Mouse (Mus musculus) midbrain, embryonic 13.5 days (tissue): Measurements from ENCODE around the gene Mettl5. TPM values are rescaled to one million over a fixed set of nuclear protein-coding genes. Genes with fewer than 3 reads are reported as not detected.

ENCODE experiments used
- ATAC-seq: fragments of 200-750 bp; cut with Nextera tagmentation; 2 replicates; pipeline ENCODE4 v1.8.0; 2017; ENCODE audit warnings: mild to moderate bottlenecking, moderate TSS enrichment, moderate library complexity
- H3K27ac ChIP-seq: fragments of 300-500 bp; sonication (generic); 2 replicates; pipeline ENCODE4 v1.5.1; 2015; ENCODE audit warnings: inconsistent platforms, mild to moderate bottlenecking, moderate library complexity
- H3K27me3 ChIP-seq: fragments of 300-500 bp; sonication (generic); 2 replicates; pipeline ENCODE4 v1.6.1; 2015; ENCODE audit warnings: mild to moderate bottlenecking, inconsistent platforms
- H3K36me3 ChIP-seq: fragments of 300-500 bp; sonication (generic); 2 replicates; pipeline ENCODE4 v1.6.1; 2015; ENCODE audit warnings: mild to moderate bottlenecking, inconsistent platforms
- H3K4me1 ChIP-seq: fragments of 300-500 bp; sonication (generic); replicated peaks from 2 replicates; pipeline ENCODE4 v1.6.1; 2015; ENCODE audit warnings: inconsistent platforms
- H3K4me2 ChIP-seq: fragments of 300-500 bp; sonication (generic); replicated peaks from 2 replicates; pipeline ENCODE4 v1.6.1; 2015; ENCODE audit warnings: moderate library complexity, mild to moderate bottlenecking, inconsistent platforms
- H3K4me3 ChIP-seq: fragments of 300-500 bp; sonication (generic); replicated peaks from 2 replicates; pipeline ENCODE4 v1.5.1; 2015; ENCODE audit warnings: mild to moderate bottlenecking, inconsistent platforms
- H3K9ac ChIP-seq: fragments of 300-500 bp; sonication (generic); replicated peaks from 2 replicates; pipeline ENCODE4 v1.6.1; 2015; ENCODE audit warnings: mild to moderate bottlenecking, inconsistent platforms
- H3K9me3 ChIP-seq: fragments of 300-500 bp; sonication (generic); 2 replicates; pipeline ENCODE4 v1.6.1; 2016; ENCODE audit warnings: mild to moderate bottlenecking, inconsistent platforms
- WGBS: fragments of 180-500 bp; shearing (Covaris S2); methylation state at CpG from one replicate; pipeline ENCODE4 v1.1.7; 2015; 5-methylcytosine and 5-hydroxymethylcytosine counted together
- polyA plus RNA-seq: library from polyadenylated mRNA; unstranded; fragments of >200 nt; fragmentation: Nextera tagmentation; extraction: Ambion mirVana; gene quantifications from 2 replicates; pipeline ENCODE4 v1.2.1, GENCODE M21; 2015

Gene Mettl5
- polyA plus RNA-seq, 1 experiment from 2014 or later: 35.1 TPM

DNA sequence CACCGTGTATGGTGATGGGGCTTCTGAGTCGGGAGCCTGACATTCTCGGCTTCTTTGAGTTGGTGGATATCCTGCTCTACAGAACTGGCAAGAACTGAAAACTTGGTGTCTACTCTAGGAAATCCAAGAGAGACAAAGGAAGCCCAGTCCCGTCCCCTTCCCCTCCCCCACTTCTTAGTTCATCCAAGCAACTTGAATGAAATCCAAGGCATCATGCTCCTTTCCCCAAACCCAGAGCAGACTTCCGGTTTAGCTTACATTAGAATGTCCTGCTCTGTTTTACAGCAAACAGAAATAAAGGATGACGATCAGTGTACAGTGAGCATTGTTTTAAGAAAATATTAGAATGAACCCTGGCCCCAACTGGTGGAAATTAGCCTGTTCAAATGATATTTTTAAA lies 36.2 kb downstream of the Mettl5 start:
- Histone ChIP-seq H3K4me3 (no peak overlapping the region), H3K4me2 (no peak overlapping the region), H3K27ac (no peak overlapping the region), H3K9me3 (no peaks in the 10 kb centered on the region), H3K9ac (no peak overlapping the region), H3K36me3 (no peaks in the 10 kb centered on the region), H3K4me1 (no peaks in the 10 kb centered on the region), H3K27me3 (no peaks in the 10 kb centered on the region)
- no peak for ATAC-seq
- 75% methylated on average over 6 of the region's 6 CpGs for WGBS

DNA sequence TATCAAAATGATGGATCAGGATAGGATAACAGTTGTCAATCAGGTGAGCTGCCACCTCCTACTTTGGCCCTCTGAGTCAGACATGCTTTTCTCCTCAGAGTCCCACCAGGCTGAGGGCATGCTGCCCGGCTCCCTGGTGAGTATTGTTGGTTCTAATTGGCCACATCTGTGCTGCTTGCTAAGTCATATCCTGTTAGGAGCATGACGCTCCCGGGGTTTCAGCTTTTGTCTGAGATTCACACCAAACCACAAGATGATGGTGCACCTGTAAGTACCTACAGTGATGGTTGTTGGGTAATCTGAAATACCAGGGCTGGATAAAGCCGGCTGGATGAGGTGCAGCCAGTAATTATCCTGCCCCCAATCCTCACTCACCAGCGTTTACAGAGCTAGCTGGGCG lies 45.2 kb downstream of the Mettl5 start:
- no peak overlapping the region for H3K4me3 ChIP-seq
- H3K4me2 ChIP-seq: no peak overlapping the region
- H3K9ac ChIP-seq: no peak overlapping the region
- no peaks in the 10 kb centered on the region for H3K9me3 ChIP-seq
- peaks cover 20% of the 10 kb centered on the region for H3K36me3 ChIP-seq
- WGBS: 29% methylated on average over 6 of the region's 6 CpGs
- H3K27ac ChIP-seq: no peak overlapping the region
- peak; percentile 53; the same call in 1 of the 2 replicates for ATAC-seq
- H3K4me1 ChIP-seq: peaks cover 6% of the 10 kb centered on the region; the same call in 1 of the 2 replicates
- no peaks in the 10 kb centered on the region for H3K27me3 ChIP-seq

DNA sequence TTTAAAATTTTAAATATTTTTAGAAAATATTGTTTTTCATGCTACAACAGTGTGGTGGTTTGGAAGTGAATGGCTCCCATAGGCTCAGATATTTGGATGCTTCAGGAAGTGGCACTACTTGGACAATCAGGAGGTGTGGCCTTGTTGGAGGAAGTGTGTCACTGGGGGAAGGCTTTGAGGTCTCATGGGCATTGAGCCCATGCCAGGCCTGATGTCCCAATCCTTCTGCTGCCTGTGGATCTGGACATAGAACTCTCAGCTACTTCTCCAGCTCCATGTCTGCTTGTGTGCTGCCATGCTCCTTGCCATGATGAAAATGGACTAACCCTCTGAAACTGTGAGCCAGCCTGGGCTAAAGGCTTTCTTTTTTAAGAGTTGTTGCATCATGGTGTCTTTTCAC lies 46.7 kb downstream of the Mettl5 start:
- Histone ChIP-seq H3K9ac (no peak overlapping the region), H3K27ac (no peak overlapping the region), H3K36me3 (peaks cover 32% of the 10 kb centered on the region), H3K4me1 (peaks cover 6% of the 10 kb centered on the region; the same call in 1 of the 2 replicates), H3K4me3 (no peak overlapping the region), H3K27me3 (no peaks in the 10 kb centered on the region), H3K9me3 (no peaks in the 10 kb centered on the region), H3K4me2 (no peak overlapping the region)
- ATAC-seq: no peak

DNA sequence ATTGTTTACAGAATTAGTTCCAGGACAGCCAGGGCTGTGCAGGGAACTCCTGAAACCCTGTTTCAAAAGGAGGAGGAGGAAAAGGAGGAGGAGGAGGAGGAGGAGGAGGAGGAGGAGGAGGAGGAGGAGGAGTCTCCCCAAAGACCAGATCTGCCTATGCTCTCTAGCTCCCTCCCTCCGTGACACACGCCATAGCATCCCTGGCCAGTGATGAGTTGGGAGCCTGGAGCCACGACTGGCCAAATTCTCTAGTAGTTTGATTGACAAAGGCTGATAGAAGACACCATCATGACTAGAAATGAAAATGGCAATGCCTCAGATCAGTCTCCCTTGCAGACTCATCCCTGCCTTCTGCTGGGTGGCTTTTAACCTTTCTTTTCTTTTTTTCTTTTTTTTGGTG lies 47.4 kb downstream of the Mettl5 start:
- Histone ChIP-seq H3K27ac (no peak overlapping the region), H3K4me1 (peaks cover 6% of the 10 kb centered on the region; the same call in 1 of the 2 replicates), H3K9ac (no peak overlapping the region), H3K4me2 (no peak overlapping the region), H3K27me3 (no peaks in the 10 kb centered on the region), H3K36me3 (peaks cover 39% of the 10 kb centered on the region), H3K4me3 (no peak overlapping the region), H3K9me3 (no peaks in the 10 kb centered on the region)
- 30% methylated on average over 3 of the region's 3 CpGs for WGBS
- 0 out of 2 replicates have a peak, but pooled peaks have one; percentile 24 for ATAC-seq

DNA sequence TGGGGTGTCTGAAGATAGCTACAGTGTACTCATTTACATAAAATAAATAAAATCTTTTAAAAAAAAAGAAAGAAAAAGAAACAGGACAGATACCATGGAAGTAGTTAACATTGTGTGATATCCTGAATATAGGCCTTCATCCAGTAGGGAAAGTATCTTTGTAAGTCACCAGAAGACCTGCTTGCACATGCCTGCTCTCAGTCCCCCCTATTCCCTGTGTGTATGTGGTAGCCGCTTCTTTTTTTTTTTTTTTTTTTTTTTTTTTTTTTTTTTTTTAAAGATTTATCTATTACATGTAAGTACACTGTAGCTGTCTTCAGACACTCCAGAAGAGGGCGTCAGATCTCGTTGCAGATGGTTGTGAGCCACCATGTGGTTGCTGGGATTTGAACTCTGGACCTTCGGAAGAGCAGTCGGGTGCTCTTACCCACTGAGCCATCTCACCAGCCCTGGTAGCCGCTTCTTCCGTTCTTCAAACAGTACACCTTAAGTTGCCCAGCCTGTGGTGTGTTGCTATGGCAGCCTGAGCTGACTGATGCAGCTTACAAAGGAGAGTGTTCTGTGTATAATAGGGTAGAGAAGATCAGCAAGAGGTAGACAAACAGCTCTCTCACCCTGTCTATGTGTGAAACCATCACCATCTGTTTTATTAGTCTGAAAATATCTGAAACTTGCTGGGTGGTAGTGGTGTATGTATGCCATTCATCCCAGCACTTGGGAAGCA lies 48.0 kb downstream of the Mettl5 start:
- H3K27ac ChIP-seq: no peak overlapping the region
- peak; percentile 60; the same call in 1 of the 2 replicates for ATAC-seq
- H3K9ac ChIP-seq: no peak overlapping the region
- no peak overlapping the region for H3K4me2 ChIP-seq
- no peaks in the 10 kb centered on the region for H3K27me3 ChIP-seq
- no peak overlapping the region for H3K4me3 ChIP-seq
- H3K4me1 ChIP-seq: peaks cover 6% of the 10 kb centered on the region; the same call in 1 of the 2 replicates
- H3K9me3 ChIP-seq: no peaks in the 10 kb centered on the region
- WGBS: 63% methylated on average over 7 of the region's 7 CpGs
- H3K36me3 ChIP-seq: peaks cover 45% of the 10 kb centered on the region

DNA sequence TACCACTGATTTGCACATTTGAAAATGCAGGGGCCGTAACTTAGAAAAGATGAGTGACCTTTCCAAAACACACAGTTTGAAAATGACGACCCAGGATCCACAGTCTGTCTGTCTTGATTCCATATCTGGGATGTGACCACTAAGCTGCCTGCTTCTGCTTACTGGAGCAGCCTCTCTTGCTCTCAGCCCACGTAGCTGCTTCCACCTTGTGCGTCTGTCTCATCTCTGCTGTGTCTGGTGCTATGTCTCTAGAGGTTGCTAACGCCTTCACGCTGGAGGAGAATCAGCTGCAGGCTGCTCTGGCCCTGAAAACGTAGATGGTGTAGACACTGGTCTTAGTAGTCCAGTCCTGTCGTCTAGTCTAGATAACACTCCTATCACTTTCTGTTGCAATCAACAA lies 55.3 kb downstream of the Mettl5 start:
- no peak for ATAC-seq
- Histone ChIP-seq H3K27ac (no peak overlapping the region), H3K4me1 (peaks cover 20% of the 10 kb centered on the region), H3K4me2 (no peak overlapping the region), H3K9ac (no peak overlapping the region), H3K27me3 (no peaks in the 10 kb centered on the region), H3K4me3 (no peak overlapping the region), H3K36me3 (peaks cover 60% of the 10 kb centered on the region), H3K9me3 (no peaks in the 10 kb centered on the region)
- 86% methylated on average over 8 of the region's 8 CpGs for WGBS

DNA sequence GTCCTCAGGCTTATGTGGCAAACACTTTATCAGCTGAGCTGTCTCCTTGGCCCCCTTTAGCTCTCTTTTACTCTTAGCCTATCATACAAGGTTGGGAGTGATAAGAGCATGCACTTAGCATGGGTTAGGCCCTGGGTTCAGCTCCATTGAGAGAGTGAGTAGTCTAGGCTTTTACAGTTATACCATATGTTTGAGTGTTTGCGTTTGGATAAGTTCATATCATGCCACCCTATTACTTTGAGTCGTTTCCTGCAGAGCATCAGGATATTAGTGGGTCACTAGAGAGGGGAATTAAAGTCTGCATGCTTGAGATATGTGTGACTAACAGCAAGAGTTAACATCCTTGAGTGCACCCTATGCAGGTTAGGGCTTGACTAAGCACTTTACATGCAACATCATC lies 55.7 kb downstream of the Mettl5 start:
- ATAC-seq: no peak
- H3K27ac ChIP-seq: no peak overlapping the region
- 96% methylated on average over 2 of the region's 2 CpGs for WGBS
- H3K4me3 ChIP-seq: no peak overlapping the region
- H3K9me3 ChIP-seq: no peaks in the 10 kb centered on the region
- H3K27me3 ChIP-seq: no peaks in the 10 kb centered on the region
- peaks cover 24% of the 10 kb centered on the region for H3K4me1 ChIP-seq
- no peak overlapping the region for H3K9ac ChIP-seq
- peaks cover 56% of the 10 kb centered on the region for H3K36me3 ChIP-seq
- H3K4me2 ChIP-seq: no peak overlapping the region

DNA sequence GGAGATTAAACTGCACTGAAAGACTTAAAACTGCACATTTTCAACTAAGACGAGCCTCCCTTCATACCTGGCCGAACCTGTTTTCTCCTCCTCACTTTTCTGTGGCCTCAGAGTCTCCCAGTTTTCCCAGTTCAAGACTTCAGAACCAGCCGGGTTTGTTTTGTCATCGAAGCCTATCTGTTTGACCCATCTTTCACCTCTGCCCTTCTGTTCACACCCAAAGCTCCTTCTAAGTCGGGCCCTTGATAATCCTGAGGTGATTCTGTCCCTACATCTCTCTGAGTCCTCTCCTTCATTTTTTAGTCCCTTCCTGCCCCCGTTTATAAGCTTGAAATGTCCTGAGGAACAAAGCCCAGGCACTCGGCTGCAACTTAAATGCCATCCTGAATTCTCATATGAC lies 57.4 kb downstream of the Mettl5 start:
- no peak overlapping the region for H3K4me2 ChIP-seq

DNA sequence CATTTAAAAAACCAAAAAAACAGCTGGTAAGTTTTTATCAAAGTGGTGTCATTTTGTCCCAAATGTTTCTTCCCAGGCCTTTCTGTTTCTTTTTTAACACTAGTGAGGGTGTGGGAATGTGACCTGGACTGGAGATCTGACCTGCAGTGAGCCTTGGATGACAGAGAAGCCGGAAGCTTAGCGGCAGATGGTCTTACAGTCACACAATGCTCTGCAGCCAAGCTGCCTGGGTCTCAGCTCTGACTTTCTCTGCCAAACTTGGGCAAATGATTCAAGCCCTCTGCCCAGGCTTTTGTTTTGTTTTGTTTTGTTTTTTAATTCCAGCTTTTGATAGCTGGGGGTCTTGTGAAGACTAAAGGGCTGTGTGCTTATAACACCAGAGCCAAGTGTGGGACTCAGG lies 59.0 kb downstream of the Mettl5 start:
- Histone ChIP-seq H3K9me3 (no peaks in the 10 kb centered on the region), H3K27ac (peak overlapping the region; percentile 53; the same call in 1 of the 2 replicates), H3K4me3 (peak overlapping the region; percentile 6; the same call in 1 of the 2 replicates), H3K9ac (peak overlapping the region; percentile 41; the same call in 1 of the 2 replicates), H3K4me2 (peak overlapping the region; percentile 22; the same call in 1 of the 2 replicates), H3K27me3 (no peaks in the 10 kb centered on the region), H3K4me1 (peaks cover 46% of the 10 kb centered on the region), H3K36me3 (peaks cover 32% of the 10 kb centered on the region)
- 46% methylated on average over 2 of the region's 2 CpGs for WGBS
- no peak for ATAC-seq

More for the DNA sequence above, 57.4 kb downstream of the Mettl5 start:
- 38% methylated on average over 7 of the region's 7 CpGs for WGBS
- H3K4me1 ChIP-seq: peaks cover 36% of the 10 kb centered on the region
- no peaks in the 10 kb centered on the region for H3K9me3 ChIP-seq
- H3K27me3 ChIP-seq: no peaks in the 10 kb centered on the region
- H3K27ac ChIP-seq: 0 out of 2 replicates have a peak overlapping the region, but pooled peaks have one; percentile 25
- ATAC-seq: no peak
- 0 out of 2 replicates have a peak overlapping the region, but pooled peaks have one; percentile 7 for H3K9ac ChIP-seq
- no peak overlapping the region for H3K4me3 ChIP-seq
- H3K36me3 ChIP-seq: peaks cover 42% of the 10 kb centered on the region

DNA sequence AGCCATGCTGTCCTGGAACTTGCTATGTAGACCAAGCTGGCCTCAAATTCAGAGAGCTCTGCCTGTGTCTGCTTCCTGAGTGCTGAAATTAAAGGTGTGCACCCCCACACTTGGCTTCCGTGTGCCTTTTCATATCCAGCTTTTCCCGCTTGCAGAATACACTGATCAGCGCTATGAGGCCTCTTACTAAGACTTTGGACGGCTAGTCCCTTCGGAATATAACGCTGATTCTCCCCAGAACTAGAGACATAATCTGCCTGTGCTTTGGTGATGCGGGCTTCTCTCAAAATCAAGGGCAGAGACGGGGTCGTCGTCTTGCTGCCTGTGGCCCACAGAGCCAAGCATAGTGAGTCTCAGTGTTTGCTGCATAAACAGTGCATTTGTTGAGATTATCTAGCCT lies 59.5 kb downstream of the Mettl5 start:
- H3K9me3 ChIP-seq: no peaks in the 10 kb centered on the region
- peak overlapping the region; percentile 6; the same call in 1 of the 2 replicates for H3K4me3 ChIP-seq
- H3K27me3 ChIP-seq: no peaks in the 10 kb centered on the region
- peak overlapping the region; percentile 53; the same call in 1 of the 2 replicates for H3K27ac ChIP-seq
- WGBS: 57% methylated on average over 10 of the region's 10 CpGs
- H3K9ac ChIP-seq: peak overlapping the region; percentile 28; the same call in 1 of the 2 replicates
- peak overlapping the region; percentile 17; the same call in 1 of the 2 replicates for H3K4me2 ChIP-seq
- peaks cover 27% of the 10 kb centered on the region for H3K36me3 ChIP-seq
- H3K4me1 ChIP-seq: peaks cover 46% of the 10 kb centered on the region
- ATAC-seq: no peak

DNA sequence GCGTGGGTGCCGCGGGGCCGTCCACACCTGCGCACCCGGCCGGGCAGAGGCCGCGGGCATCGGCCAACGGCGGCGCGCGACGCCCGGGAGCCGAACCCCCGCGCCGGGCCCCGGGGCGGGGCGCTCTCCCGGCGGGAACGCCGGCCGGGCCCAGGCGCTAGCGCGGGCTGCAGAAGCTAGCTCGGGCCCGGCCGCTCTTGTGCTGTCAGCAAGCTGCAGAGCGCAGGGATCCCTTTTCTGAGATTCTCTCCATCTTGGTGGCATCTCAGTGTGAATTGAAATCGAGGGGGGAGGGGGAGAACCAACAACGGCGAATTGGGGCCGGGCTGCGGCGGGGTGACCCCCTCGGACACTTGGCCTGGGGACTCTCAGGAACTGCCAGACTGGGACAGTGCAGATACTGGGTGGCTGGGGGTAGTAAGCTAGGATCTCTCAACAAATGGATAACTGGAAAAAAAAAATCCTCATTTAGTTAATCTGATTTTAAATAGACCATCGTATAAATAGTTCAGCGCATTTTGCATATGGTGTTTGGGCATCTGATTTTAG lies 62.2 kb downstream of the Mettl5 start:
- WGBS: 2% methylated on average over 44 of the region's 45 CpGs
- peak; percentile 74 for ATAC-seq

More for the DNA sequence above, 62.2 kb downstream of the Mettl5 start:
- H3K4me3 ChIP-seq: peak overlapping the region; percentile 85
- H3K27ac ChIP-seq: peak overlapping the region; percentile 96
- H3K27me3 ChIP-seq: no peaks in the 10 kb centered on the region
- H3K9me3 ChIP-seq: no peaks in the 10 kb centered on the region
- H3K4me2 ChIP-seq: peak overlapping the region; percentile 66
- peaks cover 44% of the 10 kb centered on the region for H3K4me1 ChIP-seq
- peaks cover 6% of the 10 kb centered on the region for H3K36me3 ChIP-seq
- H3K9ac ChIP-seq: peak overlapping the region; percentile 95
